Mouse (Mus musculus): ENCODE data around the gene Bms1. TPM values are rescaled to one million over a fixed set of nuclear protein-coding genes. Genes with fewer than 3 reads are reported as not detected.
A peak's percentile ranks its signal among the peaks of the same experiment; 100 is the strongest.

The Bms1 gene
- total RNA-seq (2021): 10 to 100 TPM; 25.2 to 28.0 TPM
- long read RNA-seq, experiment 1, full-length matches to known transcripts: 17 of 23 reads
- long read RNA-seq, experiment 1, partial matches to known transcripts: 2 of 23 reads
- long read RNA-seq, experiment 1, other reads (novel, unspliced or antisense): 4 of 23 reads
- long read RNA-seq, experiment 2, full-length matches to known transcripts: 25 of 38 reads
- long read RNA-seq, experiment 2, partial matches to known transcripts: 4 of 38 reads
- long read RNA-seq, experiment 2, other reads (novel, unspliced or antisense): 9 of 38 reads

- intact Hi-C loops (cut with DNase I): no loop called here
- peak; percentile 96 to 97 for DNase-seq (ENCODE audit: low spot score in 2 of 2)
Measured at GRCm38 (mm10) chr6:118419050-118419920, at the start of gene Bms1. Bms1 (minus strand) TSS chr6:118419474.

GRCm38 (mm10) chr6:118462069-118462705 is 42.9 kb upstream of the Bms1 start:
- intact Hi-C loops (cut with DNase I): no loop called here
- no peak for DNase-seq (ENCODE audit: low spot score in 2 of 2)

GRCm38 (mm10) chr6:118457726-118458125 is 38.5 kb upstream of the Bms1 start:
- intact Hi-C loops (cut with DNase I): no loop called here
- no peak for DNase-seq (ENCODE audit: low spot score in 2 of 2)

GRCm38 (mm10) chr6:118455042-118455631 is 35.9 kb upstream of the Bms1 start, which contains the start of gene Zfp248:
Zfp248 (minus strand) TSS chr6:118455528.
- peak; percentile 94 to 95 for DNase-seq (ENCODE audit: low spot score in 2 of 2)
- intact Hi-C loops (cut with DNase I): no loop called here

- peak in 1 of 2 experiments; percentile 24 for DNase-seq (ENCODE audit: low spot score in 2 of 2)
- intact Hi-C loops (cut with DNase I): no loop called here
Measured at GRCm38 (mm10) chr6:118454452-118454851, 35.2 kb upstream of the Bms1 start.

GRCm38 (mm10) chr6:118431502-118431901 is 12.2 kb upstream of the Bms1 start:
- DNase-seq (ENCODE audit: low spot score in 2 of 2): no peak
- intact Hi-C loops (cut with DNase I): no loop called here

GRCm38 (mm10) chr6:118426666-118427065 is 7.4 kb upstream of the Bms1 start:
- intact Hi-C loops (cut with DNase I): no loop called here

GRCm38 (mm10) chr6:118410428-118410827 is 8.8 kb downstream of the Bms1 start:
- intact Hi-C loops (cut with DNase I): no loop called here

More at GRCm38 (mm10) chr6:118426666-118427065, 7.4 kb upstream of the Bms1 start:
- no peak for DNase-seq (ENCODE audit: low spot score in 2 of 2)

GRCm38 (mm10) chr6:118408510-118408909 is 10.8 kb downstream of the Bms1 start:
- intact Hi-C loops (cut with DNase I): no loop called here
- no peak for DNase-seq (ENCODE audit: low spot score in 2 of 2)

More at GRCm38 (mm10) chr6:118410428-118410827, 8.8 kb downstream of the Bms1 start:
- DNase-seq (ENCODE audit: low spot score in 2 of 2): no peak

GRCm38 (mm10) chr6:118406421-118406820 is 12.9 kb downstream of the Bms1 start:
- intact Hi-C loops (cut with DNase I): no loop called here
- DNase-seq (ENCODE audit: low spot score in 2 of 2): no peak

- DNase-seq (ENCODE audit: low spot score in 2 of 2): no peak
- intact Hi-C loops (cut with DNase I): no loop called here
Measured at GRCm38 (mm10) chr6:118390746-118391145, 28.5 kb downstream of the Bms1 start.

- DNase-seq (ENCODE audit: low spot score in 2 of 2): no peak
- intact Hi-C loops (cut with DNase I): no loop called here
Measured at GRCm38 (mm10) chr6:118385962-118386361, 33.3 kb downstream of the Bms1 start.

- no peak for DNase-seq (ENCODE audit: low spot score in 2 of 2)
- intact Hi-C loops (cut with DNase I): no loop called here
Measured at GRCm38 (mm10) chr6:118381234-118381633, 38.0 kb downstream of the Bms1 start.

- DNase-seq (ENCODE audit: low spot score in 2 of 2): no peak
- intact Hi-C loops (cut with DNase I): no loop called here
Measured at GRCm38 (mm10) chr6:118380630-118381029, 38.6 kb downstream of the Bms1 start.

- intact Hi-C loops (cut with DNase I): loop anchor here (1.0 kb wide), 2 partner anchors 184 to 200 kb away; no protein-coding TSS in a partner anchor
- peak; percentile 59 to 86 for DNase-seq (ENCODE audit: low spot score in 2 of 2)
Measured at GRCm38 (mm10) chr6:118379451-118380167, 39.7 kb downstream of the Bms1 start.

GRCm38 (mm10) chr6:118377611-118378010 is 41.7 kb downstream of the Bms1 start:
- no peak for DNase-seq (ENCODE audit: low spot score in 2 of 2)
- intact Hi-C loops (cut with DNase I): no loop called here

GRCm38 (mm10) chr6:118376023-118376422 is 43.3 kb downstream of the Bms1 start:
- intact Hi-C loops (cut with DNase I): no loop called here
- no peak for DNase-seq (ENCODE audit: low spot score in 2 of 2)

- no peak for DNase-seq (ENCODE audit: low spot score in 2 of 2)
- intact Hi-C loops (cut with DNase I): no loop called here
Measured at GRCm38 (mm10) chr6:118375457-118375856, 43.8 kb downstream of the Bms1 start.

- intact Hi-C loops (cut with DNase I): no loop called here
Measured at GRCm38 (mm10) chr6:118375026-118375425, 44.2 kb downstream of the Bms1 start.

More at GRCm38 (mm10) chr6:118375026-118375425, 44.2 kb downstream of the Bms1 start:
- DNase-seq (ENCODE audit: low spot score in 2 of 2): no peak

Measured in left cerebral cortex, postnatal 14 days (tissue).